Mouse (Mus musculus) heart, postnatal 25 days (tissue): ENCODE measurements at regions not wholly inside any gene's neighbourhood (a gene's known extent, or its start where the extent isn't known, plus 50 kb on each side); places are given as distances from the start of the nearest gene placed in this dataset.

Experiments used
- DNase-seq: peaks from one replicate; pipeline ENCODE4 v3.0.0; 2022; ENCODE audit warnings: low spot score
- intact Hi-C: fragments of 180-260 bp; cut with DNase I; formaldehyde crosslinking; loops from one replicate; pipeline ENCODE4 v1.15.1; 2025

DNA sequence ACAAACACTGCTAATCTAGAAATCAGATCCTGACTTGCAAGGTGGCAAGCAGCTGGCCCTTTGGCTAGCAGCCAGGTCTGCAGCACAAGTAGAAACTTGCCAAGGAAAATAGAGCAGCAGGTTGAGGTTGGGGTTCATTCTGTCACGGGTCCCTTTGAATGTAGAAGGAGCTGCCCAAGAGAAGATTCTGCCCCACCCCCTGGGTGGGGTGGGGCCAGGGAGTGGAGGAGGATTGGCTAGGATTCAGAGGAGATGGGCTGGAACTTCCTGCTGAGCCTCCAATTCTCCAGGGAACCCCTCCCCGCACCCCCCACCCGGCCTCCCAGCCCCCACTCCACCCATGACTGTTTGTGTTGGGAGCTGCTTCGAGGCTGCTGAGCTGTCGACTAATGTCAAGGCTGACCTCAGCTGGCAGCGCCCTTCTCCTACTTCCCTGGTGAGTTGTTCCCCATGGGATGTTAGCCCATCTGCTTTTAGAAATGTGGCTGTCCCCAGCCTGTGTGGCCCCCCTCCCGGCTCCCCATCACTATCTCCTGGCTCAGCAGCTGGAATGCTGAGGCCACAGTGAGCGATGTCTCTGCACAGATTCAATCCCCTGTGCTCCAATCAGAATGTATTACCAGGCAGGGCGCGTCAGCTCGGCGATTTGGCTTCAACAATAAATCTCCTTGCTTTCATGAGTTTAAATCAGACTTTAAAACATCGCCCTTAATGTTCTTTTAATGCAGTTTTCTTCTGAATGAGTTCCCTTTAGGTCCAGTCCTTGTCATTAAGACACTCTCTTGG lies 447.8 kb upstream of the Kif2a start:
- intact Hi-C loops: loop anchor here (10.0 kb wide), 1 partner anchor 415 kb away; no protein-coding TSS in a partner anchor
- peak; percentile 9 for DNase-seq

DNA sequence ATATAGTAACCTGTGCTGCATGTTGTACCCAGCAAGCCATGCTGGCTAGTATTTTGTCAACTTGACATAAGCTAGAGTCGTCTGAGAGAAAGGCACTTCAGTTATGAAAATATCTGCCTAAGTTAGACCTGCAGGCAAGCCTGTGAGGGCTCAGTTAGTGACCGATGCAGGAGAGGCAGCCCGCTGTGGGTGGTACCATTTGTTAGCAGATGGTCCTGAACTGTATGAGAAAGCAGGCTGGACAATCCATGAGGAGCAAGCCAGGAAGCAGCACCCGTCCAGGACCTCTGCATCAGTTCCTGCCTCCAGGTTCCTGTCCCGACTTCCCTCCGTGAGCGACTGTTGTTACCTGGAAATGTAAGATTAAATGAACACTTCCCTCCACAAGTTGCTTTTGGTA lies 440.9 kb upstream of the Kif2a start:
- intact Hi-C loops: loop anchor here (2.0 to 10.0 kb wide), 2 partner anchors 422 to 690 kb away; no protein-coding TSS in a partner anchor
- DNase-seq: no peak

GRCm38 (mm10) chr13:107461048-107461912 lies 439.4 kb upstream of the Kif2a start:
- no peak for DNase-seq
- intact Hi-C loops: loop anchor here (1.0 to 10.0 kb wide), 2 partner anchors 424 to 581 kb away; no protein-coding TSS in a partner anchor

- intact Hi-C loops: no loop called here
- DNase-seq: peak; percentile 11
These were observed 436.8 kb upstream of the Kif2a start for GRCm38 (mm10) chr13:107458730-107459129.

DNA sequence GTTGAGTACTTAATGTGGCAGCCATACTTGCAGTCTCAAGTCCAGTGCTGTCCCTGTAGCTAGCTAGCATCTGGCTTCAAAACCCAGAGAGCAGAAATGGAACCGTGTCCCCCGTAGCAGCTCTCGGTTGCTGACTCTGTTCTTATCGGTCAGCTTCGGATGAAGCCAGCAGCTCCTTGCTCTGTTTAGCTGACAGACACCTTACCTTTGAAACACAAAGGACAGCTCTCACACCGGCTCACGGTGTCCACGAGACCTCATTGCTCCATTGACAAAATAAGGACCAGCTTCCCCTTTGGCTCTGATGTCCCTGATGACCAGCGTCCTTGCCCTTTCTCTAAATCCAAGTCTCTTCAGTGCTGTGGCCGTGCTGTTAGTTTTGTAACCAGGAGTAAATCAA lies 435.3 kb upstream of the Kif2a start:
- no peak for DNase-seq
- intact Hi-C loops: no loop called here

DNA sequence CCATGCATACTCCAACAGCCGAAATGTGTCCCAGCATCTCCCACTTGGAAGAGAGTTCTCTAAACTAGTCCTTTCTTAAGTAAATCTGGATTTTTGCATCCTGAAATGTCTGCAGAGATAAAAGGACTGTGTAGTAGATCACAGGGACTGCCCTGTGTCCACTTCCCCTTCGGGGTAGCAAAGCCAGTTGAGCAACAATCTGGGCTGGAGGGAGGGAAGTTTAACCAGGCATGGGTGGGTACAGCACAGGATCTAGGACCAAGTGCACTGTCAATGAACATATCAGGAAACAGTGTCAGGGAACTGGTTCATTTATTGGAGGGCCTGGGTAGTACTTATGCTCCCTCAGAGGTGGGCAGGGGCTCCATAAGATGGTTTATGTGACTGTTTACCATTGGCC lies 434.5 kb upstream of the Kif2a start:
- no peak for DNase-seq
- intact Hi-C loops: no loop called here

DNA sequence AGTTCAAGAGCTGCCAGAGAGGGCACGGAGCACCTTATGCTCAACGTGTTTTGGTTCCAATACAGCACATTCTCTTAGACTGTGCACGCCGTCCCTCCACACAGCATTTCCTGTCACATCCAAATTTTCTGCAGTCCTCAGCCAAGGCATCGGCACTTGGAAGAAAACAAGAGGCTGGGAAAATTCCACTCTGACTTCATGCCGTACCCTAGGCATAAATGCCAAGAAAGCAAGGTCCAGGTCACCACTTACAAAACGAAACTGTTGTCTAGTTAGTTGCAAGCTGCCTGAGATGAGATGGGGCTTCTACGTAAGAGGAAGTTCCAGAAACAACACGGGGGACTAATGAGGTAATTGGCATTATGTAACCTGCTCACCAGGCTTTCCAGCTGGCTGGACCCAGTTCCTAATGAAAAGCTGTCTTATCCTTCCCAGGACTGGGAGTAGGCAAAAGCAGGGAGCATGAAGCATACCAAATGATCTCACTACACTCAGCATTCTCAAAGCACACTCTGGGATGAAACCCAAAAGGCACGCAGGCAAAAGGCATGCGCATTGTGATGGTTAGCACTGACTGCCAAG lies 427.8 kb upstream of the Kif2a start:
- intact Hi-C loops: loop anchor here (10.0 kb wide), 1 partner anchor 85 kb away; no protein-coding TSS in a partner anchor
- DNase-seq: peak; percentile 59

DNA sequence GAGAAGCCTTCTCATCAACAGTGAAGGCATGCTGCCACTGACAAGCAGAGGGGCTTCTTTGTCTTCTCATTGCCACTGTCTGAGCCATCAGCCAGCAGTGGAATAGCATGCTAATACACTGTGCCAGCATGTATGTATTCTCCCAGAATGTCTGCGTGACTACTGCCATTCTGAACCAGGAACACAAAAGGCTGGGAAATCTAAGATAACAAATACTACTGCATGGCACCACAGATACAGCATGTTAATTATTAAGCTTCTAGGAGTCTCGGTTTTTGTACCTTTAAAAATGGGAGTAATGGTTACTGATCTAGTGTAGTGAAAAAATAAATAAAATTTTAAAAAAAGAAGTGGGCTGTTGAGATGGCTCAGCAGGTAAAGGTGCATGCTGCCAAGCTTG lies 425.9 kb upstream of the Kif2a start:
- intact Hi-C loops: loop anchor here (10.0 kb wide), 1 partner anchor 83 kb away; no protein-coding TSS in a partner anchor
- no peak for DNase-seq

DNA sequence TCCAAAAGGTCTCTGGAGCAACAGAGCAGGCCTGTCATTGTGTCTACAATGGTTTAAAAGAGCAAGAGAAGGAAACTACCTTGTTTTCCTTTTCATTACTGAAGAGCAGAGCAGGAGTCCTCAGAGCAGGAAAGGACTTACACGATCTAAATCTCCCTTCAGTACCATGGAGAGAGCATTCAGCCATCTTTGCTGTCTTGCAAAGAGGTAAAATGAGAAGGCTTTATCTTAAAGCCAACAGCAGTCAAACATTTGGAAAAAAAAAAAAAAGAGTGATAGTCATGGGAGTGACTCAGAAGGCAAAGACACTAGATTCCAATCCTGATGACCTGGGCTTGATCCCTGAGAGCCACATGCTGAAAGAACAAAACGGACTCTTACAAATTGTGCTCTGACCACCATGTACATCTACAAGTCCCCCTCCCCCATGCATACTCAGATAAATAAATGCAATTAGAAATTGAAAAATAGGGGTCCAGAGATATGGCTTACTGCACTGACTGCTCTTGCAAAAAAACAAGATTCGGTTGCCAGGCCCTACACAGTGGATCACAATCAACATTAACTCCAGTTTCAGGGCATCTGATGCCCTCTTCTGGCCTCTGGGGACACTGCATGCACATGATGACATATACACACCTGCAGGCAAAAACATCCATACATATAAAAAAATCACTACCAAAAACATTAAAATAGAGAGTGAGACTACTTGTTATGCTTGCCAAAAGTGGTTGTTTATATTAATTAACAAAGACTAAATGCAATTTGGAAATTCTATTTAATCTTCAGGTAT lies 397.6 kb upstream of the Kif2a start:
- intact Hi-C loops: no loop called here
- no peak for DNase-seq

DNA sequence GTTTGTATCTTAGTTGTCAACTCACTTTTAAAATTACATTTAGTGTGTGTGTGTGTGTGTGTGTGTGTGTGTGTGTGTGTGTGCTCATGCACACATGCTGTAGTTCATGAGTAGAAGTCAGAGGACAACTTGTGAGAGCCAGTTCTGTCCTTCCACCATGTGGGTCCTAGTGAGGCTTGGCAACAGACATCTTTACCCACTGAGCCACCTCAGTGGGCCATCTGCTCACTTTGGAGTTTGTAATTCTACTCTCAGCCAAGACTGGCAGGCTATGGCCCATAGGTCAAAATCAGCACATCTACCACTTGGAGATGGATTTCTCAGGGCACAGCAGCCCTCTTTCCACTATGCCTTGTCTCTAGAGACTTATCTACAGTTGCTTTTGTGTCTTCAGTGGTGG lies 388.3 kb upstream of the Kif2a start:
- DNase-seq: no peak
- intact Hi-C loops: no loop called here

GRCm38 (mm10) chr13:107407674-107408026 lies 385.7 kb upstream of the Kif2a start:
- intact Hi-C loops: no loop called here
- DNase-seq: no peak

DNA sequence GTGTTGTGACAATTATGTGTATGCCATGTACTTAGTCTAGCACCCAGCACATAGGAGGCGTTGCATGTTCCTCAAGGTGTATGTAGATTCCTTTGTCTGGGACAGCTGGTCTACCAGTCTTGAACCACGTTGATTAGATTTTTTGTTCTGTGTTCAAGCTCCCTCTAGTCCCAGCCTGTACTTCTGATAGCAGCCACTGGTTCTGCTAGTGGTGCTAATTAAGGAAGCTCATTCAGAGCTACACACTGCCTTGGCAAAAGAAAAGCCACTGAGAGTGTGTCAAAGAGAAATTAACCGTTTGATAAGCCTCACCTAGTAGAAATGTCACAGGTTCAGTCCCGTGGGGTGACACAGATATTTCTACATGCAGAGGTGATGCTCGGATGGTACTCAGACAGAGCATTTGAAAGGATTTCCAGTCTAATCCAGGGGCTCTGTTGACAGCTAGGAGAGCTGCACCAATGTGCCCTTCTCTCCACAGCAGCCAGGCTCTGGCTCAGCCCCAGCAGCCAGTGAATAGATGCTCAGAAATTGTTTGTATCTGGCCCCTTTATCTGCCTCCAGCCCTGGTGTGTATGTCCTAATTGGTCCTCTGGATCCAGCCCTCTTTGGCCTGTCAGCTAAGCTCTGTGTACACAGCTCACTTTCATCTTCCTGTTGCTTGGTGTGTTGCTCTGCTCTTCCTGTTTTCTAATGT lies 385.2 kb upstream of the Kif2a start:
- DNase-seq: no peak
- intact Hi-C loops: no loop called here

DNA sequence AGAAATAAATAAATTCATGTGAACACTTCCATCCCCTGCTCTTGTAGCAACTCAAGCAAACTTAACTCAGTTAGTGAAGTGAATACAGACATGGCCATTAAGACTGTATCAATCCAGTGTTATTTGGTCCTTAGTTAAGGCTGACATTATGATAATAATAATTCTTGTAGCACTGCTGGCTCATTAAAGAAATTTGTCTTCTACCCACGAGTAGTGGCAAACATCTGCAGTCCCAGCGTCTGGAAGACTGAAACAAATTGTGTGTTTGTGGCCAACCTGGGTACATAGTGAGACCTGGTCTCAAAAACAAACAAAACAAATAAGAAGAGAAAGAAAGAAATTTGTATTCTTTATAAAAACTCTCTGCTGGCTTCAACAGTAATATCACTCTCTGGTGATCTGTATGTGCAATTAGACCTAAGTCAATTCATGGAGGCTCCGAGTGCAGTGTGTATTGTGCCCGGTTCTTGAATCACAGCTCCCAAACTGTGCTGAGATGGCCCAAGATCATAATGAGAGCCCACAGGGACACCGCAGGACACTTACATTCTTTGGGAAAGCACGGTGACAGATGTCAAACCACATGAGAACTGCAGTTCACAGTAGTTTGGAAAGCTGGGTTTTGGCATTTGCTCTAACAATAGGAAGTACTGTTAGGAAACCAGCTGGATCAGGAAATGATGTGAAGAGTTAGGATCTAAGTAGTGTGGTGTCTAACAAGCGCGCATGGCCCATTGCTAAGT lies 376.9 kb upstream of the Kif2a start:
- no peak for DNase-seq
- intact Hi-C loops: no loop called here

DNA sequence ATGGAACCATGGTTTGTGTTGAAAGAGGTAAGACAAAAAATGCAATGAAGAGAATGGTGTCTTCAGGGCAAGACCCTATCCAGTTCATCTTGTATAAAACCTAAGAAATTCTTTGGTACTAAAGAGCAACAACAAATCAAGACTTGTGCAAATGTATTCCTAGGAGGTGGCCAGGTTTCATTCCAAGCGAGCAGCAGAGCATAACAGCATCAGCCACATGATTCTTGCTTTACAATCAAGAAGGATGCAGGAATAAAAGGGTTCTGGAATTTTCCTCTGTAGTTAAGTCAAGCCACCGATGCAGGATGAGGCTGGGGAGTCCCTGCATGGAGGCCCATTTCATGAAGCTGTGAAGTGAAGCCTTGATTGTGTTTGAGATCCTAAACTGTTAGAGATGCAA lies 374.1 kb upstream of the Kif2a start:
- no peak for DNase-seq
- intact Hi-C loops: no loop called here

GRCm38 (mm10) chr13:107394451-107394850 lies 372.5 kb upstream of the Kif2a start:
- DNase-seq: no peak
- intact Hi-C loops: no loop called here

GRCm38 (mm10) chr13:107389535-107390150 lies 367.7 kb upstream of the Kif2a start:
- intact Hi-C loops: no loop called here
- DNase-seq: no peak

DNA sequence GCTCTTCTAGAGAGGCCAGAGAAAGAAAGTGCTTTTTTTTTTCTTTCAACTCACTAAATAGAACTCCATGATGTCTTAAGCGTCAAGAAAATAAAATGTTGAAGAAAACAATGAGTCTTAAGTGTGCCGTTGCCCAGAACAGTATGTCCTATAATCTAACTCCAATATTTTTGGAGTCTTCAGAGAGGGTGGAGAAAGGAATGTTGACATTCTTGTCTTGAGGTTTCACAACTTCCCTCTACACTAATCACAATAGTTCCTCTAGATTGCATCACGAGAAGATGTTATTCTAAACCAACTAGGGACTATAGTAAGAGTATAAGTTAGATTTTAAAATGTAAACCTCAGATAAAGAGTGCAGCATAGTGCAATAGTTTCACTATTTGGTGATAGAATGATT lies 367.1 kb upstream of the Kif2a start:
- DNase-seq: no peak
- intact Hi-C loops: no loop called here

- DNase-seq: no peak
- intact Hi-C loops: no loop called here
These were observed 356.1 kb upstream of the Kif2a start for GRCm38 (mm10) chr13:107378076-107378475.
